10 mouse cellular contexts compared by ENCODE assay signal in the genomic region with DNA sequence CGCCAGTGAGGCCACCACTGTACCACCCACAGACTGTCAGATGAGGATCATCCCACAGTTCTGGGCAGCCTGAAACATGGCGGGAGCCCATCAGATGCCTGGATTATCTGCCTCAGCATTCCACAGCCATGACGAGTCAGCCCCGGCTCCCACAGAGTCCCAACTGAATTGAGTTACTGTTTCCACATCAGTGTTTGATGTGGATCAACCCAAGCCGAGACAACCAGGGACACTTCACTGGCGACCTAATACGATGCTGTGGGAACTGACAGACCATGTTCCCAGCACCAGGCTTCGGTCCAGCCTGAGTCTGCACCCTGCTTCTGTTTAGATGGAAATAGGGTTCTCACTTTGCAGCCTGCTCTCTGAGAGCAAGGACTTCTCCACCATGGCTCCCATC. TPM values are rescaled to one million over a fixed set of nuclear protein-coding genes. Genes with fewer than 3 reads are reported as not detected.
DNase-seq lines count a peak whose midpoint lies in the region; ATAC-seq and TF ChIP-seq lines count a peak whose summit lies in the region.
"Had no signal": no experiment of that assay in that cellular context is flagged by ENCODE, and none has a peak within 500 bp of the region (broad histone marks: within the 10 kb centered on the region; RNA-seq: fewer than 3 reads in every experiment).

No protein-coding gene starts in this region.

- DNase-seq in urinary bladder, postnatal 14 days (ENCODE audit: low spot score): peak; percentile 50
- no peak for DNase-seq in urinary bladder, postnatal 10 days (ENCODE audit: low spot score)
- peak; percentile 63 to 74 for DNase-seq in heart, adult 2 months
- DNase-seq in left cerebral cortex, postnatal 4 days: no peak
- DNase-seq in frontal cortex, postnatal 10 days (ENCODE audit: low spot score in 2 of 2): no peak

- H3K4me1 ChIP-seq in heart, adult 2 months (ENCODE audit: control insufficient read depth, insufficient read depth, low read length): peaks cover 23% of the 10 kb centered on the region
- H3K4me1 ChIP-seq in lung, embryonic 15.5 days: peaks cover 25% of the 10 kb centered on the region

- intact Hi-C loops in heart, adult 2 months (cut with DNase I): no loop called here
- intact Hi-C loops in left cerebral cortex, postnatal 4 days (cut with DNase I): no loop called here

- H3K27ac ChIP-seq in heart, adult 2 months: peak overlapping the region; percentile 57
- peak overlapping the region; percentile 14 for H3K27ac ChIP-seq in lung, embryonic 15.5 days
- H3K27ac ChIP-seq: hindbrain, embryonic 15.5 days had no signal

- TF ChIP-seq EP300 in heart, adult 2 months (IDR thresholded peaks at IDR 0.05; ENCODE audit: insufficient read depth, low read depth, low read length): no peak

- no peaks in the 10 kb centered on the region for H3K9me3 ChIP-seq in lung, embryonic 15.5 days
- H3K9me3 ChIP-seq: G1E; hindbrain, embryonic 15.5 days had no signal

- H3K27me3 ChIP-seq in heart, adult 2 months (ENCODE audit: control insufficient read depth, insufficient read depth, low read length): no peaks in the 10 kb centered on the region
- H3K27me3 ChIP-seq in lung, embryonic 15.5 days: no peaks in the 10 kb centered on the region
- H3K27me3 ChIP-seq: hindbrain, embryonic 15.5 days had no signal

- no peak overlapping the region for H3K4me3 ChIP-seq in heart, adult 2 months
- no peak overlapping the region for H3K4me3 ChIP-seq in lung, embryonic 15.5 days
- H3K4me3 ChIP-seq: erythroblast, embryonic 14.5 days; hindbrain, embryonic 15.5 days had no signal

- TF ChIP-seq CTCF in heart, adult 2 months (IDR thresholded peaks at IDR 0.05): no peak

- TF ChIP-seq POLR2A in heart, adult 2 months (IDR thresholded peaks at IDR 0.05; ENCODE audit: insufficient read depth, low read depth, low read length): no peak

- WGBS in heart, adult 2 months: 23% methylated on average over 8 of the region's 8 CpGs
- WGBS in lung, embryonic 15.5 days: 45% methylated on average over 8 of the region's 8 CpGs

- no peak overlapping the region for H3K4me2 ChIP-seq in lung, embryonic 15.5 days
- H3K4me2 ChIP-seq: hindbrain, embryonic 15.5 days had no signal

- peaks cover 2% of the 10 kb centered on the region for H3K36me3 ChIP-seq in heart, adult 2 months (ENCODE audit: control insufficient read depth, insufficient read depth, low read length)
- peaks cover 15% of the 10 kb centered on the region for H3K36me3 ChIP-seq in lung, embryonic 15.5 days
- H3K36me3 ChIP-seq: G1E; hindbrain, embryonic 15.5 days had no signal

- no peak overlapping the region for H3K9ac ChIP-seq in heart, adult 2 months (ENCODE audit: low read depth, low read length)
- no peak overlapping the region for H3K9ac ChIP-seq in lung, embryonic 15.5 days
- H3K9ac ChIP-seq: hindbrain, embryonic 15.5 days had no signal

- no peaks in the 10 kb centered on the region for H3K79me2 ChIP-seq in heart, adult 2 months (replicated peaks; ENCODE audit: control insufficient read depth, insufficient read depth, low read length)

- ATAC-seq in lung, embryonic 15.5 days (ENCODE audit: borderline replicate concordance, extremely low read depth, low FRiP score, low TSS enrichment): 0 out of 2 replicates have a peak, but pooled peaks have one; percentile 46
- ATAC-seq in megakaryocyte, adult 5-6 weeks (ENCODE audit: poor library complexity, severe bottlenecking): no peak

RNA-seq across cellular contexts. Expression of a gene that starts 58.1 kb away (rescaled TPM):
- 10 to 100 TPM; 21.4 to 22.1 TPM for total RNA-seq in heart, adult 2 months (2021)
- polyA plus RNA-seq in heart, adult 2 months (2012; rRNA removed): 47.7 and 65.8 TPM in 2 replicates
- polyA plus RNA-seq in lung, embryonic 15.5 days (2015; fragmentation: Nextera tagmentation; extraction: Ambion mirVana): 34.7 and 35.6 TPM in 2 replicates
- total RNA-seq in left cerebral cortex, postnatal 4 days (2021): 10 to 100 TPM in 1 of 2 experiments, 1 to 10 TPM in 1; 9.9 to 10.8 TPM
- 11.6 and 14.3 TPM in 2 replicates for total RNA-seq in megakaryocyte, adult 5-6 weeks (2015)
- total RNA-seq in megakaryocyte, adult 5-6 weeks (2017): 21.3 and 31.0 TPM in 2 replicates

Comparison
In these comparisons a context has a peak if more than half of its experiments do, and no peak if none do; other contexts are left out.
1. DNase-seq: peak in urinary bladder, postnatal 14 days (single experiment) and heart, adult 2 months (2 of 2); none in urinary bladder, postnatal 10 days (single experiment), left cerebral cortex, postnatal 4 days (single experiment) and frontal cortex, postnatal 10 days (0 of 2).